Mouse (Mus musculus) cerebellum, postnatal 36 days (tissue): Measurements from ENCODE around the gene Armc9.
A peak's percentile ranks its signal among the peaks of the same experiment; 100 is the strongest.

Experiments used
- DNase-seq, 2 experiments: peaks; one replicate each; pipeline ENCODE4 v3.0.0; 2021 to 2022; ENCODE audit warnings: mixed read lengths in 2 of 2

Armc9 gene

DNA sequence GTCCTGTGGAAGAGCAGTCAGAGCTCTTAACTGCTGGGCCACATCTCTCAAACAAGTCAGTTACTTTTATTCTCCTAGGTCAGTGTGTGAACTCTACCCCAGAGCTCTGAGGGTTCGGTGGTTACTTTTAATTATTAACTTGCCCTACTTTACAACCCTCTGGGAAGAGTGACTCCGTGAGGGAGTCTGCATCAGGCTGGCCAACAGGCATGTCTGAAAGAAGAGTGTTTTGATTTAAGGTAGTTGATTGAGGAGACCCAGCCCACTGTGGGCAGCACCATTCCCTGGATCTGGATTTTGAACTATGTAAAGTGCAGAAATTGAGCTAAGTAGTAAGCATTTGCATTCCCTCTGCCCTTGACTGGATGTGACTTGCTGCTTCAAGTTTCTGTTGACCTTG lies 21.5 kb downstream of the Armc9 start:
- no peak for DNase-seq

DNA sequence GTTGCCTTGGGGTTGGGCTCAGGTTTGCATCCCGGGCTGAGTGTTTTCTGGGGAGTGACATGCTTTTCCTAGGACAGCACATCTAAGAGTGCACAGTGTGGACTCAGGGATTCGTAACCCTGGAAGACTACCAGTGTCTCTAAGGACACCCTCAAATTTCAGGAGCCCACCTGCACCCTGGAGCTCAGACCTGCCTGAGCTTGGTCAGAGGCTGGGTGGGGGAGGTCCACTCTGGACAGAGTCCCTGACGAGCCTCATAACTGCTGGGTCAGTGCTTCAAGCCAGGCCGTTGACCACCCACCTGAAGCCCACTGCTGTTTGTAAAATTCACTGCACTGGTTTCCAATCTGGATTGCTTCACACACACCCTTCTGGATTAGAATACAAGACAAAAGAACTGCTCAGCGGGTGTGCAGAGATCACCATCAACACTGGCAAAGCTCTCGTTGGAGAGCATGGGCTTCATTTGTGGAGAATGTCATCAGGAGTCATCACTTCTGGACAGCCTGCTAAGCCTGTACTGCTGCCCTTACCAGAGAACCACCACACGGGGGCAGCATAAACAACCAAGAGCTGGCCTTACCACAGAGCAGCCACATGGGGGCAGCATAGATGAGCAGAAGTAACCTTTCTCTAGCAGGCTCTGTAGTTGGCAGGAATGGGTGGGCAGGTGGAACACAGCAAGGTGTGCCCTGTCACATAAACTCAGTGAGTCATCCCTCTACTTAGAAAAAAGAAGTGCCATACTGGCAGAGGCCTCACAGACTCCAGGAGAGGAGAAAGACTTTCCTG lies 24.1 kb downstream of the Armc9 start:
- DNase-seq, result peak; percentile 88 to 90

DNA sequence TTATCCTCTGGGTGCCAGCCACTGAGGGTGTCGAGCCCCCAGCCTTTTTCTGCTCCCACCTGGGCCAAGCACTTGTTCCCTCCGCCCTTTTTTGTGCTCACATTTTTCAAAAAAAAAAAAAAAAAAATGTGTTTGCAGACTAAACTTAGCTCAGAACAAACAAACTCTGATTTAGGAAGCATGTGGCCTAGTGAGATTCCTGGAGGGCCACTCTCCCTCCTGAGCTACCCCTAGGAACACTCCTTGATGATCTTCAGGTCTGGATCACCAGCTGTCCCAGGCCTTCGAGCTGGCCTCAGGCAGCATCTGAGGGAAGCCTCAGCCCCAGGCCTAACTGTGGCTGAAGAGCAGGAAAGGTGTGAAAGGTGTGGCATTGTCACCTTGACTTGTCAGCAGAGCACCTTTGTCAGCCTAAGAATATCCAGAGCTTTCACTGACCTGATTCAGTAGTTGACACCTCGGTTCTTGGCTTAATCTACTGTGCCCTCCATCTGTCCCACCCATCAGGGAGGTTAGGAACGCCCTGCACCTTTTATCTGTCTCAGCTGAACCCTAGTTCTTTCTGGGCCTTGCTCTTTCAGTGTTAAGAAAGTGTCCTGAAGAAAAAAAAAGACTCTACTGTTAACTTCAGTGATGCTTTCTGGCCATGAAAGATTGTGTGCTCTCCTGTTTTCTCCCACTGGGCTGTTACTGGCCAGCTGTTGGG lies 27.6 kb downstream of the Armc9 start:
- DNase-seq, result peak in 1 of 2 experiments; percentile 18

DNA sequence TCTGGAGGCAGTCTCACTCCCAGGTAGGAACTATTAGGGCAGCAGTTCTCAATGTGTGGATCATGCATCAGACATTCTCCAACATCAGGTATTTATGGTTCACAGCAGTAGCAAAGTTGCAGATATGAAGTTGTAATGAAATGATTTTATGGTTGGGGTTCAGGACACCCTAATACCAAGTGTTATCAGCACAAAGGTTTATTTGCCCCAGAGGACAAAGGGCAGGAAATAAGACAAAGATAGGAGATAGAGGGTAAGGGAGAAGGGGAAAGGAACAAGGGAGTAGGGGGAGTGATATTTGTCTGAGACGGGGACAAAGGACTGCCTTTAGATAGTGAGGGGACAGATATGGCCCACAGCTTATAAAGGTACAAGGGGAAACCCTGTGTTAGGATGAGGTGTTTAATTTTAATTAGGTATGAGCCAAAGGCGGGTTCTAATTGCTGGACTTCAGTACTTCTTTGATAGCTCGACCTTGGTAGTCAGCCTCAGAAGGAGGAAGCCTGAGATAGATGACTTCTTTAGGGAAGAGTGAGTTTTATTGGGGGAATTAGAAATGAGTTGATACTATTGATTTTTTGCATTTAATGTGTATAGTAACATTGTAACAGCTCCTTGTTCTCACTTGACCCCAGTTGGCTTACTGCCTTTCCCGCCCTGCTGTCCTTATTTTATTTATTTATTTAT lies 29.1 kb downstream of the Armc9 start:
- DNase-seq, result no peak

DNA sequence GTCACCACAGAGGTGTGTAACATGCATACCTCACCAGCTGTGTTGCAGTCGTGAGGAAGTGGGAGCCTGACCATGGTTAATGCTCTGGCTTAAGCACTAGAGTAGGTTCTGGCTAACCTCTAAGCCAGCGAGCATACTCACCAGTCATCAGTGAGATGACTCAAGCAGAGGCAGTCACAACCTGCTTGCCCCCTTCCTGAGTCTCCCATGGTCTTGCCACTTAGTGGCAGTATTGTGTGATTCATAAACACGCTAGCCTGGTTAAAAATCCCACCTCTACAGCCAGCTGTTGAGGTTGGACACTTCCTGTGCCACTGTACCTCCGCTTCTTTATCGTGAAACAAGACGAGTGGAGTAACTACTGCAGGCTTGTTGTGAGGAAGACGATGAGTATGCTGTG lies 32.2 kb downstream of the Armc9 start:
- DNase-seq, result no peak

DNA sequence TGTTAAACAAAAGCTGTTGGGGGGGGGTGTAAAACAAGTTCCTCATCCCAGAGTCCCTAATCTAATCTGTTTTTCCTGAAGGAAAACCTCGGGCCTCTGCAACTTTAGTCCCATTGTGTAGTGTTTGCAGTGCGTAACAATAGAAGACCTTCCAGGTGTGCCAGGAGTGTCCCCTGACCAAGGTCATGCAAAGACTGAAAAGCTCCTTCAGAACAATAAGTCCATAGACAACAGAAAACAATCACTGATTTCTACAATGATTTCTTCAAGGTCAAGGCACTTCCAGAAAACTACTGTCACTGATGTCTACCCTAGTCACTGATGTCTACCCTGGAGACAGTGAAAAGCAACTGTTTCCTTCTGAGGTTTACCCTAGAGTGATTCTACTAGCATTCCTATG lies 33.3 kb downstream of the Armc9 start:
- no peak for DNase-seq

DNA sequence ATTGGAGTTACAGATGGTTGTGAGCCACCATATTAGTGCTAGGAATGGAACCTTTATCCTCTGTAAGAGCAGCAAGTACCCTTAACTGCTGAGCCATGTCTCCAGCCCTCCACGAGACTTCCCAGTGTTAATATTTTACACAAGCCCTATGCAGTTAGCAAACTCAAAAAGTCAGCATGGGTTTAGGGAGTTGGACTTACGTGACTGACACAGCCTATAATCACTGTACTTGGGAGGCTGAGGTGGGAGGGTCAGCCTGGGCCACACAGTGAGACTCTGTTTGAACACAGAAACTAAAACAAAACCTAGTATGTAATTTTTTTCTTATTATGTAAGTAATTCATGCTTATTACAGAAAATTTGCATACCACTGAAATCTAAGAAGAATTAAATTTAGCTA lies 33.7 kb downstream of the Armc9 start:
- DNase-seq, result no peak

DNA sequence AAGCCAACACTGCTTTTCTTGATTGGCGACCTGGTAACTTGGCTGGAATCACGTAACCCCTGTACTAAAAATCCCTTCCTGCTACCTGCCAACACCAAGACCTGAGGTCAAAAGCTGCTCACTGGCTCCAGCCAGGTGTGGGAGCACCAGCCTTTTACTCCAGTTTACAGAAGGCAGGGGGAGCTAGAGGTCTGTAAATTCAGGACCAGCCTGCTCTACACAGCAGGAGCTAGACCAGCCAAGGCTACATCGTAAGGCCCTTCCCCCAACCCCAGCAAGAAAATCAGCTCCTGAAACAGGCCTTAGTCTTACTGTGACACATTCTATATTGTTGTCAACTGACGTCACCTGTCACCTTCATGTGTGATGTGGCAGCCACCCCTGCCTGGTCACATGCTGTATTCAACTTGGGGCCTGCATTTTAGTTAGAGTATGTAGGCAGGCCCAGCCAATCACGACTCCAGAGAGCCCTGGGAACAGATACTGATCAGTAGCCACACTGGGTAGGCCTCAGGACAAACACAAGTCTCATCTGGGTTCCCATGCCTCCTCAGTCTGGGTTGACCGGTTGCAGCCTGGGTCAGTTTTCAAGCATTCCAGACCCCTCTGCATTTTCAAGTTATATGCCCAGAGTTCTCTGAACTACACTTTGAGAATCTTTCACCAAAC lies 34.6 kb downstream of the Armc9 start:
- no peak for DNase-seq

DNA sequence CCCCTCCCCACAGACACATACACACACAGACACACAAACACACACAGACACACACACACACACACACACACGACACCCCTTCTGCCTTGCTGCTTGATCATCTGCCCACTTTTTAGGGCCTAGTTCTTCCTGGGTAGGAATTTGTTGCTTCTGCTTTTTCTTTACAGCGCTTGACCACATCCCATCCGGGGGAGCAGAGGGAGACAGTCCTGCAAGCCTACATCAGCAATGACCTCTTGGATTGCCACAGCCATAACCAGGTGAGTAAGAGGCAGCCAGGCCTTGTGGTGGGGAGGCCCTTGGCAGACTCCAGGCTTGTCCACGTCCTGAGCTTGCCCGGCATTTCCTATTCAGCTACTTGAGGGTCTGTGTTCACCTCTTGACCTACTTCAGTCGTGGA lies 36.3 kb downstream of the Armc9 start:
- DNase-seq, result no peak

DNA sequence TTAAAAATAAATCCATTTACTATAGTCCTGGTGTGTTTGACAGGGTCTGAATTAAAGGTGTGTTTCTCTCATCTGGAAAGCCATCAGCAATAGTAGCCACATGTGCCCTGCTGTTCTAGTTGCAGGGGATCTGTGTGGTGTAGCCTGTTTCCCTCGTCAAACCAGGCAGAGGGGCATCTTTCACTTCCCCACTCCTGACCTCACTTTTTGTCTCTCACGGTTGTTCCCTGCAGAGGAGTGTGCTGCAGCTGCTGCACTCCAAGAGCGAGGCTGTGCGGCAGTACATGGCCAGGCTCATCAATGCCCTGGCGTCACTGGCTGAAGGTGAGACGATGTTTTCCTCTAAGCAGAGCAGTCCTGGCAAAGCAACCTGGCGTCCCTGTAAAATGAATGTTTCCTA lies 39.5 kb downstream of the Armc9 start:
- DNase-seq, result no peak

DNA sequence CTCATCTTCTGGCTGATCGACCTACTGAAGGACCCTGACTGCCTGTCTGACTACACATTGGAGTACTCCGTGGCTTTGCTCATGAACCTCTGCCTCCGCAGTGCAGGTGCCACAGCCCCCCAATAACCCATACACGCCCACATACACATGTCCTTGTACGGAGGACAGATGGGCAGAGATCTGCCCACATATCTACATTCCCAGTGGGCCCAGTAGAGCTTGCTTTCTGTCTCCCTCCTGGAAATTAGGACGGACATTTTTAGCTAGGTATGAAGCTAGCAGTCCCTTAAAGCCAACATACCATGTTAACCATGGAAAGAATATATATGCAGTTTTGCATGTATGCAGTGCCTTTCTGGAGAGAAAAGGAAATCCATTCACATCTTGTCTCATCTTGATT lies 43.7 kb downstream of the Armc9 start:
- no peak for DNase-seq

DNA sequence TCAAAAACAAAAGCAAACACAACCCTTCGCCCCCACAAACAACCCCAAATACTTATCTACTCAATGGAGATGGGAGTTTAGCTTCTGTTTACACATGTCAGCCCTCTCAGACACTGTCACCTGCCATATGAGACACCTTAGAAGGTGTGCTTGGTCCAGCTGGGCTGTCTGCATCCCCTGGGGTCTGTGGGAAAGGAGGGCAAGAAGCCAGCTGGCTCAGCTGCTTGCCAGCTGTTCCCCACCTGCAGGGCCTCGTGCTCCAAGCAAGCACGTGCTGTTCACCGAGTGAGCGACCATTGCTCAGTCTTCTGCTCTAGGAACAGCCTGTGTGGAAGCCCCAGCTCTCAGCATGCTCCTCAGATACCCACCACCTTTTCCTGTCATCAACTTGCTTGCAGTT lies 44.4 kb downstream of the Armc9 start:
- DNase-seq, result no peak

DNA sequence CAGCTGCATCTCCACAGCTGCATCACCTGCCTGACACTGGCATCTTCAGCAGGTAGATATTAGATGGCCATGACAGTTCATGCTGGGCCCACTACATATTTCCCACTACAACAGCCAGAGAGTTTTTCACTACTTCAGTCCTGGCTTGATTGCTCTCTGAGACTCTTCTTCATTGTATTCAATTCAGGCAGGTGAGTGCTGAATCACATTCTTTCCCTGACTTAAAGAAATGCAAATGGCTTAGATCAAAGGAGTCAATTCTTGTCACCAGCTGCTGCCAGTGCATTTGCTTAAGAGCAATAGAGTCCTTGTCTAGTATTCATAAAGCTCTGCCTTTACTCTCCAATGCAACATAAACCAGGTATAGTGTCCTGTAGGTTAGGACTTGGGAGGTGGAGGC lies 46.7 kb downstream of the Armc9 start:
- DNase-seq, result no peak

DNA sequence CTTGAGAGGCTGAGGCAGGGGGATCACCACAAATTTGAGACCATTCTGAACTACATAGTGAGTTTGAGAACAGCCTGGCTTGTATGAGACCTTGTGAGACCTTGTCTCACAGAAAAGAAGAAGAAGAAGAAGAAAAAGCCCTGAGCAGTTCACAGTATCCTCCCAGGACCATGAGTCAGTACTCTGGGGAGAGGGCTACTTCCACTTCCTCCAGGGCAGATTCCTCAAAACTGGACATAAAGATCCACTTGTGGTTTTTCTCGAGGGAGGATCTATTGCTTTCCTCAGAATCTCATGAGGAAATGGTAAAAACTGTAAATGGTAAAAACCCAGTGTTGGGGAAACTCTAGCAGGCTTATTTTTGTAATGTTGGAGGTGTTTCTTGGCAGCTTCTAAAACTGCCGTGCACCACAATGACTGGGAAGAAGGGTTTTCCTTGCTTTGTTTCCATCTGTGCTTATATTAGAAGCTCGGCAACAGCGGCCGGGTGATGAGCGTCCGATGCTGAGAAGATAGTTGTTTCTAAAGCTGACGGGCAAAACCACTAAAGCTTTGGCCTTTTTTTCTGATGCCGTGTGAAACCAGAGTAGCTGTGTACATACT lies 48.1 kb downstream of the Armc9 start:
- DNase-seq, result no peak

DNA sequence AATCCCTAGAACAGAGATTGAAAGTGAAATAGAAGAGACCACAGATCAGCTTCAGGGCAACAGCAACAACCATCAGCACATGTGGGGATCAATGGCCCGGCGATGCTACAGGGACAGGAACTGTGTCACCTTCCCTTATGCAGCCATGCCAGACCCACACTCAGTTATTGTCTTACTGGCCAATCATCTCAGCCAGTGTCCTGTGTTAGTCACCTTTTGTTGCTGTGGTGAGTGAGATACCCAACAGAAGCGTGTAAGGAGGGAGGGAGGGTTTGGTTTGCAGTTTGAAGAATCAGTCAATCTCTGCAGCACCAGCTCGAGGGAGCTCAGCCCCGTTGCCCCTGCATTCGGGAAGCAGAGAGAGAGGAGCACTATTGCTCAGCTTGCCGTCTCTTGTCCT lies 56.1 kb downstream of the Armc9 start:
- no peak for DNase-seq

DNA sequence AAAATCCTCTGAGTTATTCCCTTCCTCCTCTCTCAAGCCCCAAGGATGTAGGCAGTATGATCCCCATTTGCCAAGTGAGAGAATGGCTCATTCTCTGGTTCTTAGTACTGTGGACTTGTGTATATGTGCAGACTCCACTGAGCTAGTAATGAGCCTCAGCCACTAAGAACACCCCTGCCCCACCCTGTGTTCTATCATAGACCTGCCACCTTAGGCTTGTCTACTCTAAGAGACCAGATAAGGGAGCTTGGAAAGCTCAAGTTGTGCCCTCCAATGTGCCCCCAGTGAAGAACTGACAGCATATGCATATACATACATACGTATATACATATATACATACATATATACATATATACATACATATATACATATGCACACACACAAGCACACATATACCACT lies 56.9 kb downstream of the Armc9 start:
- no peak for DNase-seq

DNA sequence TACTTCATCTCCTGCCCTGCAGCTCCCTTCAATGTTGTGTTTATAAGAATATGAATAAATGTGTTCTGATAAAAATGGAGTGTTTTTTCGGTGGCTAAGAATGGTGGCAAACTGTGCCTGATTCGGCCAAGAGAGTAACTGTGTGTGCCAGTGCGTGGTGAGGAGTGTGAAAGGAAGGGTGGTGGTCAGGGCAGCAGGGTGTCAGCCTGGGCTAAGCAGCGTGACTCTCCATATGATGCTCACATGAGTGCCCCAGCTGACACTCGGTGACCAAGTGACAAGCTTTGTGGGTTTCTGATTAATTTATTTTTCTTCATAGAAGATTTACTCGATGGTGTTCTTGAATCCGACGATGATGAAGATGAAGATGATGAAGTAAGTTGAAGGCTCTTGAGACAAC lies 58.2 kb downstream of the Armc9 start:
- no peak for DNase-seq

DNA sequence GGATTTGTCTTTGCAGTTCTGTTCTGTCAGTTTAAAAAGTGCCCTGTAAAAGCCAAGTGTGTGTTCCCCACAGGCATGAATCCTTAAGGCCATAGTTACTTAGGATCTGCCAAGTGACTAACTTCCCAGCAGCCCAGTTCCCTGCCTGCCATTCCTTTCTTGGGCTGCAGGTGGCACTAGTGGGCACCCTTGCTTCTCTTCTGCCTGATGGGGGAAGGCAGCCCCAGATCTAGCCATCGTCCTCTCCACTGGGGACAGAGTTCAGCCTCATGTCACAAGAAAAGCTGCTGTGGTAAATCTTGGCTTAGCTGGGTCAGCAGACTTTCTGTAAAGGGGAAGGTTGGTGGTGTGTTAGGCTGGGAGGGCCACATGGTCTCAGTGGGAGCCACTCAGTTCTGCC lies 59.6 kb downstream of the Armc9 start:
- DNase-seq, result peak; percentile 76 to 83

DNA sequence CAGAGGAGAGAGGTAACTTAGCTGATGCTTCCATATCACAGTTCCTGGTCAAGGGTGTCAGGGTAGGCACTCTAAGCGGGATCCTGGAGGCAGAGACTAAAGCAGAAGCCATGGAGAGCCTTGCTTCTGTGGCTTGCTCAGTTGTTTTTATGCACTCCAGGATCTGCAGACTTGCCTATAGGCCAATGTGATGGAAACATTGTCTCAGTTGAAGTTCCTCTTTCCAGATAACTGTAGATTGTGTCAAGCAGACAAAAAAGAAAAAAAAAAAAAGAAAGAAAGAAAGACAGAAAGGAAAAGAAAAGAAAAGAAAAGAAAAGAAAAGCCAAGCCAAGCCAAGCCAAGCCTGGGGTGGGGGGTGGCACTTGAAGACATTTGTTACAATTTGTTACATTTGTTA lies 60.7 kb downstream of the Armc9 start:
- DNase-seq, result no peak

DNA sequence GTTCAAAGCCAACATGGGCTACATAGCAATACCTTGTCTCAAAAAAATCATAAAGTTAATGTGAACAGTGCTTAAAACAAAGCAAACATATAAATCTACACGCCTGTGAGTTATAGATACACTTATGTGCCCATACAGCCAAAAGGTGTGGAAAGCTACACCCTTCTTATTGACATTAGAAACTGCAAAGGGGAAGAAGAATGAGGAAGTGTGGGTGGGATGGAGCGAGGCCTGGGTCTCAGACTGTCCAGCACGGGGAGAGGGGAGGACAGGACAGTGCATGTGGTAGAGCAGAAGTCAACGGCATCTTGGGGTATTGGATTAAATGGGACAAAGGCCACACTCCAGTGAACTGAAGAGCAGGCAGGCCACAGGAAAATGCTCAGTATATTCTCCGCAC lies 61.8 kb downstream of the Armc9 start:
- DNase-seq, result no peak

DNA sequence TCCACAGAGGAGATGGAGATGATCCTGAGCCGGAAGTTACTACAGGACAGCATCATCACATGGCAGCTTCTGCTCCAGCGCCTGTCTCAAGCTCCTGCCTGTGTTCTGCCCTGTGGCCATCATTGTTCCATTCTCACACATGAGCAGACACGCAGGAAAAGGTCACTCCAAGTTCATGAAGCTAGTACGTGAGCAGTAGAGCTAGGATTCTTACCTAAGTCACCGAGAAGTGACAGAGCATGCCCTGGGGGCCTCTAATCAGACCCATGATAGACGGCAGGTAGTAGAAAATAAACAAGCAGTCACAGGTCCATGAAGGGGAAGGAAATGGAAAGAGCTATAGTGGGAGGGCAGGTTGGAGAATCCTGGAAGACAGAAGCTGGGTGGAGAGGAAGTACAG lies 63.4 kb downstream of the Armc9 start:
- DNase-seq, result no peak

DNA sequence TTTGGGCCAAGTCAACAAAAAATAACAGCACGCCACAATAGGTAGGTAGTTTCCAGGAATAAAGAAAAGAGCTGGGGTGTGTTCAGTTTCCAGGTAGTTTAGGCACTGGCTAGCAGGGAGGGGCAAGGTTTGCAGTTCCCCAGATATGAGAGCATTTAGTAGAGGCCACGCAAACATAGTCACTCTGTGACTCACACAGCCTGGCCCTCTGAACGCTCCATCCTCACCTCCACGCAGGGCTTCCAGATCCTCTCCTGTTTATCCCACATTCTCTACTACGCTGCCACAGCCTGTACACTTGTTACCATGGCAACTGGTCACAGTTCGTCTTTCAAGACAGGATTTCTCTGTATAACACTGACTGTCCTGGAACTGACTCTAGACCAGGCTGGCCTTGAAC lies 70.6 kb downstream of the Armc9 start:
- DNase-seq, result no peak

DNA sequence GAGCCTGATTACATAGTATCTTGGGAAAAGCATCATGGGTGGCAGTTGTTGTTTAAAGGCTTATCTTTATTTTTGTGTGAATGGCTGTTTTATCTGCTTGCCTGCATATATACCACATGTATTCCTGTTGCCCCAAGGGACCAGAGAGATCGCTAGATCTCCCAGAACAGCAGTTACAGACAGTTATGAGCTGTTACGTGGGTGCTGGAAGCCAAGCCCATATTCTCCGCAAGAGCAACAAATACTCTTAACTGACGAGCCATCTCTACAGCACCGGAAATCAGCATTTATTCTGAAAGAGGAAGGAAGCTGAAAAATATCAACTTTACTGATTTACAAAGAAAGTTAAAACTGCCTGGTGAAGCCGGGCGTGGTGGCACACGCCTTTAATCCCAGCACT lies 74.1 kb downstream of the Armc9 start:
- no peak for DNase-seq
